Mouse (Mus musculus) forebrain, embryonic 13.5 days (tissue): ENCODE measurements at regions not wholly inside any gene's neighbourhood (a gene's known extent, or its start where the extent isn't known, plus 50 kb on each side); places are given as distances from the start of the nearest gene placed in this dataset.

Experiments used
- ATAC-seq: fragments of 200-750 bp; cut with Nextera tagmentation; 2 replicates; pipeline ENCODE4 v1.8.0; 2017
- H3K27ac ChIP-seq: fragments of 300-500 bp; sonication (generic); 2 replicates; pipeline ENCODE4 v1.5.1; 2015; ENCODE audit warnings: inconsistent platforms, mild to moderate bottlenecking, moderate library complexity
- H3K27me3 ChIP-seq: fragments of 300-500 bp; sonication (generic); 2 replicates; pipeline ENCODE4 v1.6.1; 2015; ENCODE audit warnings: mild to moderate bottlenecking, inconsistent platforms
- H3K36me3 ChIP-seq: fragments of 300-500 bp; sonication (generic); 2 replicates; pipeline ENCODE4 v1.6.1; 2015; ENCODE audit warnings: mild to moderate bottlenecking, inconsistent platforms; ENCODE audit not compliant: poor library complexity, severe bottlenecking
- H3K4me1 ChIP-seq: fragments of 300-500 bp; sonication (generic); 2 replicates; pipeline ENCODE4 v1.6.1; 2015; ENCODE audit warnings: inconsistent platforms
- H3K4me2 ChIP-seq: fragments of 300-500 bp; sonication (generic); 2 replicates; pipeline ENCODE4 v1.6.1; 2015; ENCODE audit warnings: inconsistent platforms, mild to moderate bottlenecking, moderate library complexity
- H3K4me3 ChIP-seq: fragments of 300-500 bp; sonication (generic); 2 replicates; pipeline ENCODE4 v1.5.1; 2015; ENCODE audit warnings: mild to moderate bottlenecking, inconsistent platforms
- H3K9ac ChIP-seq: fragments of 300-500 bp; sonication (generic); 2 replicates; pipeline ENCODE4 v1.6.1; 2015; ENCODE audit warnings: mild to moderate bottlenecking, inconsistent platforms
- H3K9me3 ChIP-seq: fragments of 300-500 bp; sonication (generic); replicated peaks from 2 replicates; pipeline ENCODE4 v1.6.1; 2016; ENCODE audit warnings: inconsistent platforms
- WGBS: fragments of 180-500 bp; shearing (Covaris S2); methylation state at CpG from one replicate; pipeline ENCODE4 v1.1.7; 2015; 5-methylcytosine and 5-hydroxymethylcytosine counted together

DNA sequence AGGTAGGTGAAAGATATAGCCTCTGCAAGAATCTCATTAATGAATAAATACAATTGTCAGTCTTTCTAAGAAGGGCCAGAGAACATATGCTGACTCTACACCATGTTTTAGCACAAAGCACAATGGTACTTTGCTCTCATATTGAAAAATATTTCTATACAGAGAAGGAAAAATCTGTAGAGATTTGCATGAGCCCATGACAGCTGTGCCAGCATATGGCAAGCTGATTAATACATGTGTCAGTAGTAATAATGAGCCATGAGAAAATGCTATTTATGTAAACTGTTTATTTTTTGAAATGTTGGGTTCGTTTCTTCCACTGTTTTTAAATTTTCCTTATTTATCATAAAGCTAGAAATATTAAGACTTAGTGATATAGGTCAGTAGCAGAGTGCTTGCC is 604.5 kb upstream of the Rgs18 start:
- H3K4me2 ChIP-seq: no peak overlapping the region
- H3K36me3 ChIP-seq: no peaks in the 10 kb centered on the region
- H3K9me3 ChIP-seq: no peaks in the 10 kb centered on the region
- 48% methylated on average over 1 of the region's 1 CpGs for WGBS
- H3K4me3 ChIP-seq: no peak overlapping the region
- H3K4me1 ChIP-seq: no peaks in the 10 kb centered on the region
- no peak overlapping the region for H3K9ac ChIP-seq
- H3K27ac ChIP-seq: no peak overlapping the region
- no peaks in the 10 kb centered on the region for H3K27me3 ChIP-seq
- 0 out of 2 replicates have a peak, but pooled peaks have one; percentile 53 for ATAC-seq

DNA sequence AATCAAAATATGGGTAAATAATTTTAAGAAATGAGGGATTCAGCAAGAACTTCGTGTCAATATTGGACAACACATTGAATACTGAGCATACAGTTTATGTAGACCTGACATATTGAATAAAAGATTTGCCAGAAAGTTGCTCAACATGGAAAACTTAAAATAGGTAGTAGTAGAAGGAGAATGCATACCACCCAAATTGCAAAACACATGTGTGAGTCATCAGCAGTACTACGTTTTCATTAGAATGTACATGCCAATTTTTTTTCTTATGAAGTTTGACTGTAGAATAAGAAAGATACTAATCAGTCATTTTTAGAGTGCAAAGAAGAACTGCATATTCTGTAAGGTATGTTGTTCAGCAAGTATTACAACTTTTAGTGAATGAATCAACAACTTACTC is 601.8 kb upstream of the Rgs18 start:
- H3K27me3 ChIP-seq: no peaks in the 10 kb centered on the region
- H3K36me3 ChIP-seq: no peaks in the 10 kb centered on the region
- no peaks in the 10 kb centered on the region for H3K4me1 ChIP-seq
- no peaks in the 10 kb centered on the region for H3K9me3 ChIP-seq
- no peak overlapping the region for H3K4me3 ChIP-seq
- WGBS: 84% methylated on average over 2 of the region's 2 CpGs
- H3K9ac ChIP-seq: no peak overlapping the region
- ATAC-seq: no peak
- no peak overlapping the region for H3K4me2 ChIP-seq
- no peak overlapping the region for H3K27ac ChIP-seq

DNA sequence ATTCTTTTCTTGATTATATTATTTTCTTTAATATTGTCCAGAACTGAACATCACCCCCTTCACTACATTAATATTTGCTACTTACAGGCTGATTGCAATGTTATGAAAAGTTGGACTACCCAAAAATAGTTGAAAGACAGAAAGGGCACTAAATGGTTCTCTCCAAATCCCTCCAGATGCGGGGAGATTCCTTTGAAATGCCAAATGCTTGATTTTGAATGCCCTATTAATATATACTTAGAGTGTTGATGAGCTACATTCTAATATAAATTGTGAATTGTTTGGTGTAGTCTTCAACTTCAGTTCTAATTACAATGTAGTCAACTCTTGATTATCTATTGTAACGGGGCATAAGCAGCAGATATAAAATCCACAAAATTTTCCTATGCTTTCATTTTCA is 600.8 kb upstream of the Rgs18 start:
- peak; percentile 53; the same call in 1 of the 2 replicates for ATAC-seq
- H3K4me1 ChIP-seq: no peaks in the 10 kb centered on the region
- H3K27ac ChIP-seq: no peak overlapping the region
- H3K9ac ChIP-seq: no peak overlapping the region
- H3K4me2 ChIP-seq: no peak overlapping the region
- H3K36me3 ChIP-seq: no peaks in the 10 kb centered on the region
- H3K27me3 ChIP-seq: no peaks in the 10 kb centered on the region
- WGBS: 79% methylated on average over 2 of the region's 2 CpGs
- no peak overlapping the region for H3K4me3 ChIP-seq
- H3K9me3 ChIP-seq: no peaks in the 10 kb centered on the region

DNA sequence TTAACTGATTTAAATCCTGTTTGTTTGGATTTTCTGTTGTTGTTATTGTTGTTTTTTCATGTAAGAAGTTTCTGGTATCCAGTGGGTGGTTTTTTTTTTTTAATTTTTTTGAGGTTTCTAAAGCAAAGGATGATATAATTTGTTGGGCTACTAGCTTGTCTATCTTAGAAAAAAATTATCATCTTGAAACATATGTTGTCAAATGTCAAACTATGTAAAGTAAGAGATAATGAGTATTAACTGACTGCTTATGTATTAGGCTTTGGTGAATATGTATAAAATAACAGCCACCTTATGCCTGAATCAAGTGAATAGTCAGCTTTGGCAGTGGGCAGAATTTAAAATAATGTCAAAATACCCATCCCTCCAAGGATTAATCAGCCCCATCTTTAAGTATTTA is 588.6 kb upstream of the Rgs18 start:
- no peak overlapping the region for H3K27ac ChIP-seq
- H3K9me3 ChIP-seq: no peaks in the 10 kb centered on the region
- H3K4me3 ChIP-seq: no peak overlapping the region
- no peak overlapping the region for H3K9ac ChIP-seq
- H3K27me3 ChIP-seq: no peaks in the 10 kb centered on the region
- H3K4me1 ChIP-seq: no peaks in the 10 kb centered on the region
- ATAC-seq: no peak
- no peak overlapping the region for H3K4me2 ChIP-seq
- no peaks in the 10 kb centered on the region for H3K36me3 ChIP-seq

DNA sequence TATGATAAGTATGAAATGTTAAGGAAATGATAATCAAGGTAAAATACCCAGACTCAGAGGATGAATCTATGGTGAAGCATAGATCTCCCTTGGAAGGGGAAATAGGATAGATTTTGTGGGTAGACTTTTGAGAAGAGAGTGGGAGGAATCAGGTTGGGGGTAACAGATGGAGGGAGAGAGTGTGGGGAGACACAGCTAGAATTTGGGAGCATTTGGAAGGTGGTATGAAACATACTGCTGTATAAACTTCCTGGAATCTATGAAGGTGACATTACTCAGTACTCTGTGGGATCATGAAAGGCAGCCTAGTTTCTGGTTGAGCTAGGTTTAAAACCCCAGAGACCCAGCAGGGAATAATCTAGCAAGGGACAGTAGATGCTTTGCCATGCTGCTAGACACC is 569.6 kb upstream of the Rgs18 start:
- Histone ChIP-seq H3K27ac (no peak overlapping the region), H3K4me2 (no peak overlapping the region), H3K4me1 (no peaks in the 10 kb centered on the region), H3K4me3 (no peak overlapping the region), H3K9ac (no peak overlapping the region), H3K27me3 (no peaks in the 10 kb centered on the region), H3K36me3 (no peaks in the 10 kb centered on the region), H3K9me3 (no peaks in the 10 kb centered on the region)
- no peak for ATAC-seq

DNA sequence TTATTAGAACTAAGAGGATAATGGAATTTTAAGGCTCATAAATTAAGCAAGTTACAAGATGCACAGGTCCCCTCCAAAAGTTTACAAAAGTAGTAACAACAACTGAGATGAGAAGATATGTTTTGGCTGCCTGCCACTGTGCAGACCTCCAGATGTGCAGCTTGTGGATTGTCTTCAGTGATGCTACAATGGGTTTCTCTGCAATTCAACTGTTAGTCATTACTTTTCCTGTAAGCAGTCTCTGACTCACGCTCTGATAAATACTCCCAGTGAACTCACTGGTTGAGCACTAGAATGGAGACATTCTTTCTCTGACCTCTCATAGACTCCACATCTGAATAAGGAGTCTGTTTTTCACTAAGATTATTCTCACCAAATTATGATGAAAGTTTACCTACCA is 569.1 kb upstream of the Rgs18 start:
- no peaks in the 10 kb centered on the region for H3K4me1 ChIP-seq
- H3K4me2 ChIP-seq: no peak overlapping the region
- H3K9ac ChIP-seq: no peak overlapping the region
- 76% methylated on average over 1 of the region's 1 CpGs for WGBS
- H3K4me3 ChIP-seq: no peak overlapping the region
- no peak overlapping the region for H3K27ac ChIP-seq
- H3K27me3 ChIP-seq: no peaks in the 10 kb centered on the region
- H3K36me3 ChIP-seq: no peaks in the 10 kb centered on the region
- no peaks in the 10 kb centered on the region for H3K9me3 ChIP-seq
- no peak for ATAC-seq

DNA sequence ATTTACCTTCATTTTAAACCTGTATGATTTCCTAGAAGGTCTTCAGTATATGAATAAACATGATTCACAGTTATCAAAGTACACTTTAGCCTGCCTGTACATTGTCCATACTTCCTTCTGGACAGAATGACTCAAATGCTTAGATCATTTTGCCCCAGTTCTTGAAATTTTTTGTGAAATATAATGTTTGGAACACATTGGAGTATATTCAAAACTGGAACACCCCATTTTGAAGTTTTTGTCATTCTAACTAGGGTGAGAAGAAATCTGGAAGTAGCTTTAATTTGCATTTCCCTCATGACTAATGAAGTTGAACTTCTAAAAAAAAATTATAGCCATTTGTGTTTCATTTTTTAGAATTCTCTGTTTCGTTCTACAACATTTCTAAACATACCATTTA is 561.6 kb upstream of the Rgs18 start:
- Histone ChIP-seq H3K9me3 (no peaks in the 10 kb centered on the region), H3K27ac (no peak overlapping the region), H3K4me3 (no peak overlapping the region), H3K27me3 (no peaks in the 10 kb centered on the region), H3K36me3 (no peaks in the 10 kb centered on the region), H3K4me2 (no peak overlapping the region), H3K9ac (no peak overlapping the region), H3K4me1 (no peaks in the 10 kb centered on the region)
- no peak for ATAC-seq
- 86% methylated on average over 1 of the region's 1 CpGs for WGBS

DNA sequence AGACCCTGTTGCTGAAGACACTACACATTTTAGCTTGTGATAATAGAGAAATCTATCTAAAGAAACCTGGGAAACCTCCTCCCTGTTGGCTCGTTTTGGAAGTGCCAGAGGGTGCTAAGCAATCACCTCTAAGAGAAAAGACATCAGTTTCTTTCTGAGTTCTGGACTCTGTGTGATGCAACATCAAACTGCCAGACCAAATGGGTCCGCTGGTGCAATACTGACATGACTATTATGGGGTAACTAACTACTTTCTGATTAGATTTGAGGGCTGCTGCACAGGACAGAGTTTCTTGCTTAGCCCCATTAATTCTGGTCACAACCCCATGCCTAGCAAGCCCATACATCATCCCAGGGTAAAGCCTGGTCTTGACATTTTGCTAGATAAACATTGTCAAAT is 517.7 kb upstream of the Rgs18 start:
- Histone ChIP-seq H3K27ac (no peak overlapping the region), H3K36me3 (no peaks in the 10 kb centered on the region), H3K4me3 (no peak overlapping the region), H3K27me3 (no peaks in the 10 kb centered on the region), H3K4me1 (no peaks in the 10 kb centered on the region), H3K9me3 (no peaks in the 10 kb centered on the region), H3K9ac (no peak overlapping the region), H3K4me2 (no peak overlapping the region)
- ATAC-seq: no peak
- 79% methylated on average over 2 of the region's 2 CpGs for WGBS
